Mouse (Mus musculus): Measurements from ENCODE around the gene Kcnj5. TPM values are rescaled to one million over a fixed set of nuclear protein-coding genes. Genes with fewer than 3 reads are reported as not detected.

The Kcnj5 gene
- polyA plus RNA-seq, 1 experiment from 2014 or later: 0.32 TPM

DNA sequence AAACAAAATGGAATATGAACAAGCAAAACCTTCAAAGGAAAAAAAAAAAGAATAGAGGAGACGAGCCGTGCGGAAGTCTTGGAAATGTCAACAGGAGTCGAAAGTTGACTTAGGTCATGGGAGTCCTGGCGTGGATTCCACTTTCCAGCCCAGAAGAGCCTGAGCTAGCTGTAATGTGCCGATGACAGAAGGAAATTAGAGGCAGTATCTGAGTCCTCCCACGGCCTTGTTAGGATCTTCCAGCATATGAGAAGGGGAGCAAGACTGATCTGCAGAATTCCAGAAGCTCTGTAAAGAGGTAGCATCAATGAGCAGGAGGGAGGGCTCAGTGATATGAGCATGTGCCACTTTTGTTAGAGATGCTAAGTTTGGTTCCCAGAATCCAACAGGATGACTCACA is 31.9 kb upstream of the Kcnj5 start:
- H3K4me1 ChIP-seq (ENCODE audit: insufficient read depth): no peaks in the 10 kb centered on the region
- no peaks in the 10 kb centered on the region for H3K9me3 ChIP-seq (ENCODE audit: low read depth, low read length)
- ATAC-seq (ENCODE audit: insufficient read depth) (no peak), DNase-seq (no peak)
- no peaks in the 10 kb centered on the region for H3K36me3 ChIP-seq (ENCODE audit: insufficient read depth)
- no peak overlapping the region for H3K9ac ChIP-seq
- 53% methylated on average over 7 of the region's 7 CpGs for WGBS
- no peak overlapping the region for H3K4me2 ChIP-seq
- TF ChIP-seq CTCF (IDR thresholded peaks at IDR 0.05; ENCODE audit: low read depth): no peak
- no peak overlapping the region for H3K4me3 ChIP-seq (ENCODE audit: low read depth, low read length)
- no peak overlapping the region for H3K27ac ChIP-seq (ENCODE audit: low read depth)
- H3K27me3 ChIP-seq (ENCODE audit: insufficient read depth, low read length): no peaks in the 10 kb centered on the region

DNA sequence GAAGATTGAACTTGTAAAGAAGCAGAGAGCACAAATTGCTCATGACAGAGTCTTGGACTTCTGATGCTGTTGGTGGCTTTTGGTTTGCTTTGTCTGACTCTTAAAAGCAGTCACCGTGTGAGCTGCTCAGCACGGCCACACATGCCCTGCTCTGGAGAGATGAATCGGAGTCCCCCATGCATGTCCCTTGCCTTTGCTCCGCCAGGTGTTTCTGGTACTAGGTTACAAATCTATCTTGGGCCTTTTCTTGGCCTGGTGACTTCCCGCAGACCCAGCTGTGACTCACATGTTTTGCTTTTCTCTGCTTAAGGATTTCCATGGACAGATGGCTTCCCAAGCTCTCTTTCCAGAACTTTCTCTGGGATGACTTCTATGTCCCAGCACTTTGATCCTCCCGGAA is 29.5 kb upstream of the Kcnj5 start:
- DNase-seq (no peak), ATAC-seq (ENCODE audit: insufficient read depth) (no peak)
- TF ChIP-seq CTCF (IDR thresholded peaks at IDR 0.05; ENCODE audit: low read depth): no peak
- 95% methylated on average over 6 of the region's 6 CpGs for whole genome bisulfite sequencing
- H3K4me2 ChIP-seq: no peak overlapping the region
- no peak overlapping the region for H3K27ac ChIP-seq (ENCODE audit: low read depth)
- H3K9ac ChIP-seq: no peak overlapping the region
- no peak overlapping the region for H3K4me3 ChIP-seq (ENCODE audit: low read depth, low read length)
- H3K27me3 ChIP-seq (ENCODE audit: insufficient read depth, low read length): no peaks in the 10 kb centered on the region
- H3K36me3 ChIP-seq (ENCODE audit: insufficient read depth): no peaks in the 10 kb centered on the region
- no peaks in the 10 kb centered on the region for H3K4me1 ChIP-seq (ENCODE audit: insufficient read depth)
- H3K9me3 ChIP-seq (ENCODE audit: low read depth, low read length): no peaks in the 10 kb centered on the region

GRCm38 (mm10) chr9:32372202-32372601 is 28.1 kb upstream of the Kcnj5 start, which contains the start of gene Kcnj1:
TSS of gene Kcnj1 (plus strand) at chr9:32372493.
- WGBS: 85% methylated on average over 6 of the region's 6 CpGs
- H3K9me3 ChIP-seq (ENCODE audit: low read depth, low read length): no peaks in the 10 kb centered on the region
- no peak within 1 kb of the TSS for H3K4me2 ChIP-seq
- no peak within 1 kb of the TSS for H3K27ac ChIP-seq (ENCODE audit: low read depth)
- no peak for ATAC-seq (ENCODE audit: insufficient read depth)
- no peak within 1 kb of the TSS for H3K4me3 ChIP-seq (ENCODE audit: low read depth, low read length)
- H3K27me3 ChIP-seq (ENCODE audit: insufficient read depth, low read length): no peaks in the 10 kb centered on the region
- no peaks in the 10 kb centered on the region for H3K36me3 ChIP-seq (ENCODE audit: insufficient read depth)
- TF ChIP-seq CTCF (IDR thresholded peaks at IDR 0.05; ENCODE audit: low read depth): no peak
- DNase-seq: no peak
- no peak within 1 kb of the TSS for H3K9ac ChIP-seq
- H3K4me1 ChIP-seq (ENCODE audit: insufficient read depth): no peaks in the 10 kb centered on the region

DNA sequence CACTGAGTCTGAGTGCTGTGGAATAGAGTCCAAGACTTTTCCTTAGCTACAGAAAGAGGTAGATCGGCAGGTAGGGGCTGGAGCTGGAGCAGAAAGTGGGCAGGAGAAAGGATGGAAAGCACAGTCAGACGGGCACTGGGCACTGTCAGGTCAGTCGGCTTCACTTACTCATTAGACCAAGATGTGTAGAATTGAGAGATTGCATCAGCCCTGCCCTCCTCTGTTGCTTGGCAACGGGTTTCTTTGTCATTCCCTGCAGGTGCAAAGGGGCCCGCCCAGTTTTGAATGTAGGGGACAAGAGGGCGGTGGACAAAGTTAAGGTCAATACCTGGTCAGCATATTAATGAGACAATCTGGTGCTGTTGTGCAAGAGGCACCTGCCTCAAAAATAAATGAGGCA is 25.2 kb upstream of the Kcnj5 start:
- DNase-seq (peak; percentile 25), ATAC-seq (ENCODE audit: insufficient read depth) (no peak)
- Histone ChIP-seq H3K27me3 (ENCODE audit: insufficient read depth, low read length) (no peaks in the 10 kb centered on the region), H3K4me2 (no peak overlapping the region), H3K4me1 (ENCODE audit: insufficient read depth) (no peaks in the 10 kb centered on the region), H3K36me3 (ENCODE audit: insufficient read depth) (no peaks in the 10 kb centered on the region), H3K9ac (no peak overlapping the region), H3K27ac (ENCODE audit: low read depth) (no peak overlapping the region), H3K4me3 (ENCODE audit: low read depth, low read length) (no peak overlapping the region), H3K9me3 (ENCODE audit: low read depth, low read length) (no peaks in the 10 kb centered on the region)
- TF ChIP-seq CTCF (IDR thresholded peaks at IDR 0.05; ENCODE audit: low read depth): no peak
- WGBS: 36% methylated on average over 6 of the region's 6 CpGs

- WGBS: 17% methylated on average over 2 of the region's 2 CpGs
- H3K4me3 ChIP-seq (ENCODE audit: low read depth, low read length): no peak overlapping the region
- H3K4me1 ChIP-seq (ENCODE audit: insufficient read depth): no peaks in the 10 kb centered on the region
- H3K9me3 ChIP-seq (ENCODE audit: low read depth, low read length): no peaks in the 10 kb centered on the region
- TF ChIP-seq CTCF (IDR thresholded peaks at IDR 0.05; ENCODE audit: low read depth): no peak
- no peak overlapping the region for H3K27ac ChIP-seq (ENCODE audit: low read depth)
- H3K9ac ChIP-seq: no peak overlapping the region
- H3K4me2 ChIP-seq: no peak overlapping the region
- no peaks in the 10 kb centered on the region for H3K36me3 ChIP-seq (ENCODE audit: insufficient read depth)
- ATAC-seq (ENCODE audit: insufficient read depth): no peak
- DNase-seq: peak; percentile 19
- no peaks in the 10 kb centered on the region for H3K27me3 ChIP-seq (ENCODE audit: insufficient read depth, low read length)
Observed at GRCm38 (mm10) chr9:32368812-32369211, 24.7 kb upstream of the Kcnj5 start.

DNA sequence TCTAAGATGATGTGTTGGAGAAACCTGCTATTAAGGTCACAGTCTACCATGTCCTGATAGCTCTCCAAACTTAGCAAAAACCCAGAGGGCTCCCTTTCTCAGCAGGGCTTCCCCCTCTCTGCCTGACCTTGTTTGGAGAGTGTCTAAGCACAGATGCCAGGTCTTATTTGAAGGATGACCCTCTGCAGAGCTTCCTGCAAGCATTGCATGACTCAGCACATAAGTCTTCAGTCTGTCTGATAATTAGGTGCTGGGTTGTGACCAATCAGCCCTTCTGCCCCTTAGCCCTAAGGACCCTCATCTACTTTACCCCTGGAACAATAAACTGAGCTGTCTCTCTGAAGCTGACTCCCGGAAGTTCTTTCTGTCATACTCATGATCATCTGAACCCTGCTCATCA is 16.6 kb upstream of the Kcnj5 start:
- H3K9ac ChIP-seq: no peak overlapping the region
- H3K27ac ChIP-seq (ENCODE audit: low read depth): no peak overlapping the region
- TF ChIP-seq CTCF (IDR thresholded peaks at IDR 0.05; ENCODE audit: low read depth): no peak
- ATAC-seq (ENCODE audit: insufficient read depth) (no peak), DNase-seq (no peak)
- no peak overlapping the region for H3K4me2 ChIP-seq
- no peaks in the 10 kb centered on the region for H3K36me3 ChIP-seq (ENCODE audit: insufficient read depth)
- no peak overlapping the region for H3K4me3 ChIP-seq (ENCODE audit: low read depth, low read length)
- H3K9me3 ChIP-seq (ENCODE audit: low read depth, low read length): no peaks in the 10 kb centered on the region
- WGBS: 23% methylated on average over 1 of the region's 1 CpGs
- H3K4me1 ChIP-seq (ENCODE audit: insufficient read depth): no peaks in the 10 kb centered on the region
- H3K27me3 ChIP-seq (ENCODE audit: insufficient read depth, low read length): no peaks in the 10 kb centered on the region

GRCm38 (mm10) chr9:32350332-32350731 is 6.2 kb upstream of the Kcnj5 start:
- no peaks in the 10 kb centered on the region for H3K4me1 ChIP-seq (ENCODE audit: insufficient read depth)
- no peaks in the 10 kb centered on the region for H3K9me3 ChIP-seq (ENCODE audit: low read depth, low read length)
- H3K4me3 ChIP-seq (ENCODE audit: low read depth, low read length): no peak overlapping the region
- peaks cover 9% of the 10 kb centered on the region for H3K27me3 ChIP-seq (ENCODE audit: insufficient read depth, low read length)
- DNase-seq: peak; percentile 94
- no peaks in the 10 kb centered on the region for H3K36me3 ChIP-seq (ENCODE audit: insufficient read depth)
- H3K9ac ChIP-seq: no peak overlapping the region
- no peak overlapping the region for H3K4me2 ChIP-seq
- ATAC-seq (ENCODE audit: insufficient read depth): no peak
- H3K27ac ChIP-seq (ENCODE audit: low read depth): no peak overlapping the region
- WGBS: 2% methylated on average over 6 of the region's 6 CpGs
- peak; percentile 89 for TF ChIP-seq CTCF (IDR thresholded peaks at IDR 0.05; ENCODE audit: low read depth)

DNA sequence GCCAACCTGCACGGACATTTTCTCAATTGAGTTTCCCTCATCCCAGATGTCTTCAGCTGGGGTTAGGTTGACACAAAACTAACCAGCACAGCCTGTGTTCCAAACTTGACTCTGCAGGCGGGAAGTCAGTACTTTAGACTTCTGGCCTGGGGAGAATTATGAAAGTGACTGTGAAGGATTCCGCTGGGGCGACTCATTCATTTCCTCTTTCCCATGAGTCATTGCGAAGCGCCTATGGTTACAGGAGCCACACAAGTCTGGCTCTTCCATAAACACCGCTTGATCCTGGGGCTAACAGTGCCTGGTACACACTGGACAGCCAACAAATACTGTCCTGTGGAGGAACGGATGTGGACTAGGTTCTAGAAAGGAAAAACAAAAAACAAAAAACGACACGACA is 5.2 kb upstream of the Kcnj5 start:
- DNase-seq: no peak
- ATAC-seq (ENCODE audit: insufficient read depth): no peak
- H3K27ac ChIP-seq (ENCODE audit: low read depth): no peak overlapping the region
- TF ChIP-seq CTCF (IDR thresholded peaks at IDR 0.05; ENCODE audit: low read depth): no peak
- H3K27me3 ChIP-seq (ENCODE audit: insufficient read depth, low read length): peaks cover 19% of the 10 kb centered on the region
- no peak overlapping the region for H3K9ac ChIP-seq
- H3K9me3 ChIP-seq (ENCODE audit: low read depth, low read length): no peaks in the 10 kb centered on the region
- 0 out of 2 replicates have a peak, but pooled peaks cover 4% of the 10 kb centered on the region for H3K4me1 ChIP-seq (ENCODE audit: insufficient read depth)
- H3K4me2 ChIP-seq: no peak overlapping the region
- WGBS: 80% methylated on average over 10 of the region's 10 CpGs
- no peak overlapping the region for H3K4me3 ChIP-seq (ENCODE audit: low read depth, low read length)
- H3K36me3 ChIP-seq (ENCODE audit: insufficient read depth): no peaks in the 10 kb centered on the region

Measured in lung, embryonic 14.5 days (tissue).